ENCODE assay signal across 12 mouse cellular contexts in the genomic region with DNA sequence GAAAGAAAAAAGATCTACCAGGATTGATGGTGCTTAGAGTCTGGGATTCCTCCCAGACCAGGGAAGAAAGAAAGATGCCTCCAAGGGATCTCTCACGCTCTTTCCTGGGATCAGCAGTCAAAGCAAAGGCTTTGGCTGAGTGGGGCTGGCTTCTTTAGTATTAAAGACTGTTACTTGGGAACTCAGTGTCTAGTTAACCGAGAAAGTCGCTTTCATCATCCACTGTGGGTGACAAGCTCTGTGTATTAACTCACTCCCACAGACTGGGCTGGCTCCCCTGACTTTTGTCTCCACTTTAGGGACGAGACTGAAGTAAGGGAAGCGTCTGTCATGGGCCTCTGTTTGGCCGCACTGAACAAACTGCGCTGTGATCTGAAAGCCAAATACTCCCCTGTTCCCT. TPM values are rescaled to one million over a fixed set of nuclear protein-coding genes. Genes with fewer than 3 reads are reported as not detected.
A peak's percentile ranks its signal among the peaks of the same experiment; 100 is the strongest.
DNase-seq lines count a peak whose midpoint lies in the region; ATAC-seq and TF ChIP-seq lines count a peak whose summit lies in the region.
"Had no signal": no experiment of that assay in that cellular context is flagged by ENCODE, and none has a peak within 500 bp of the region (broad histone marks: within the 10 kb centered on the region; RNA-seq: fewer than 3 reads in every experiment).

No protein-coding gene starts in this region.

- 59% methylated on average over 7 of the region's 7 CpGs for WGBS in intestine, embryonic 15.5 days
- 65% methylated on average over 7 of the region's 7 CpGs for WGBS in intestine, postnatal 0 days
- WGBS in lung, postnatal 0 days, result 58% methylated on average over 7 of the region's 7 CpGs
- 44% methylated on average over 7 of the region's 7 CpGs for WGBS in liver, embryonic 14.5 days (ENCODE audit: insufficient replicate concordance)
- 70% methylated on average over 7 of the region's 7 CpGs for WGBS in midbrain, embryonic 11.5 days

- no peak for TF ChIP-seq CTCF in intestine, postnatal 0 days (IDR thresholded peaks at IDR 0.05; ENCODE audit: low read depth)
- TF ChIP-seq CTCF in lung, postnatal 0 days (IDR thresholded peaks at IDR 0.05), result no peak
- TF ChIP-seq CTCF in liver, embryonic 14.5 days (IDR thresholded peaks at IDR 0.05; ENCODE audit: low read depth), result no peak

- TF ChIP-seq EP300 in lung, postnatal 0 days (IDR thresholded peaks at IDR 0.05), result no peak
- TF ChIP-seq EP300 in liver, embryonic 14.5 days (IDR thresholded peaks at IDR 0.05; ENCODE audit: low read depth), result no peak

- no peaks in the 10 kb centered on the region for H3K36me3 ChIP-seq in intestine, embryonic 15.5 days
- no peaks in the 10 kb centered on the region for H3K36me3 ChIP-seq in intestine, postnatal 0 days (ENCODE audit: control insufficient read depth, insufficient read depth)
- H3K36me3 ChIP-seq in lung, postnatal 0 days (ENCODE audit: insufficient read depth, low read length), result no peaks in the 10 kb centered on the region; the same call in 1 of the 2 replicates
- no peaks in the 10 kb centered on the region for H3K36me3 ChIP-seq in liver, embryonic 14.5 days (replicated peaks; ENCODE audit: control insufficient read depth, insufficient read depth, low read depth)
- no peaks in the 10 kb centered on the region for H3K36me3 ChIP-seq in midbrain, embryonic 11.5 days (ENCODE audit: control insufficient read depth, insufficient read depth, low read length)
- H3K36me3 ChIP-seq: forebrain, embryonic 12.5 days had no signal

- H3K27ac ChIP-seq in intestine, embryonic 15.5 days, result no peak overlapping the region
- H3K27ac ChIP-seq in intestine, postnatal 0 days (ENCODE audit: low read depth, low read length), result no peak overlapping the region
- no peak overlapping the region for H3K27ac ChIP-seq in lung, postnatal 0 days (ENCODE audit: low read length)
- H3K27ac ChIP-seq in liver, embryonic 14.5 days, result no peak overlapping the region
- no peak overlapping the region for H3K27ac ChIP-seq in midbrain, embryonic 11.5 days (ENCODE audit: low read depth, low read length)
- H3K27ac ChIP-seq: forebrain, embryonic 12.5 days had no signal

- no peak overlapping the region for H3K4me3 ChIP-seq in intestine, embryonic 15.5 days (replicated peaks)
- no peak overlapping the region for H3K4me3 ChIP-seq in intestine, postnatal 0 days (ENCODE audit: low read depth, low read length)
- no peak overlapping the region for H3K4me3 ChIP-seq in lung, postnatal 0 days (ENCODE audit: low read depth, low read length)
- H3K4me3 ChIP-seq in liver, embryonic 14.5 days (ENCODE audit: insufficient read depth in 1 of 2, low read depth in 2 of 2, low read length in 2 of 2), result peak overlapping the region; percentile 26 to 37
- H3K4me3 ChIP-seq in midbrain, embryonic 11.5 days (ENCODE audit: low read depth, low read length), result no peak overlapping the region
- H3K4me3 ChIP-seq: forebrain, embryonic 12.5 days had no signal

- no peak for ATAC-seq in intestine, embryonic 15.5 days
- ATAC-seq in intestine, postnatal 0 days, result no peak
- no peak for ATAC-seq in lung, postnatal 0 days
- ATAC-seq in liver, embryonic 14.5 days (ENCODE audit: insufficient read depth), result no peak
- ATAC-seq in midbrain, embryonic 11.5 days (ENCODE audit: low FRiP score), result no peak
- ATAC-seq: Patski had no signal

- no peaks in the 10 kb centered on the region for H3K9me3 ChIP-seq in intestine, embryonic 15.5 days
- no peaks in the 10 kb centered on the region for H3K9me3 ChIP-seq in intestine, postnatal 0 days (ENCODE audit: control insufficient read depth)
- H3K9me3 ChIP-seq in lung, postnatal 0 days (ENCODE audit: low read length), result no peaks in the 10 kb centered on the region
- H3K9me3 ChIP-seq in liver, embryonic 14.5 days (ENCODE audit: control insufficient read depth, low read length), result no peaks in the 10 kb centered on the region
- no peaks in the 10 kb centered on the region for H3K9me3 ChIP-seq in midbrain, embryonic 11.5 days (ENCODE audit: control insufficient read depth, low read length)
- H3K9me3 ChIP-seq: forebrain, embryonic 12.5 days had no signal

- H3K9ac ChIP-seq in intestine, embryonic 15.5 days, result no peak overlapping the region
- no peak overlapping the region for H3K9ac ChIP-seq in intestine, postnatal 0 days (ENCODE audit: low read depth, low read length)
- H3K9ac ChIP-seq in lung, postnatal 0 days (replicated peaks; ENCODE audit: low read depth), result no peak overlapping the region
- no peak overlapping the region for H3K9ac ChIP-seq in liver, embryonic 14.5 days (replicated peaks)
- no peak overlapping the region for H3K9ac ChIP-seq in midbrain, embryonic 11.5 days (ENCODE audit: low read length)
- H3K9ac ChIP-seq: forebrain, embryonic 12.5 days had no signal

- peaks cover 15% of the 10 kb centered on the region for H3K4me1 ChIP-seq in intestine, embryonic 15.5 days (replicated peaks)
- H3K4me1 ChIP-seq in intestine, postnatal 0 days (replicated peaks; ENCODE audit: control insufficient read depth, insufficient read depth, low read length), result peaks cover 6% of the 10 kb centered on the region; the same call in 1 of the 2 replicates
- peaks cover 8% of the 10 kb centered on the region; the same call in 1 of the 2 replicates for H3K4me1 ChIP-seq in lung, postnatal 0 days (ENCODE audit: insufficient read depth, low read depth, low read length)
- H3K4me1 ChIP-seq in liver, embryonic 14.5 days (replicated peaks; ENCODE audit: control insufficient read depth in 2 of 2, insufficient read depth in 2 of 2, low read length in 1 of 2), result peaks cover 0 to 8% of the 10 kb centered on the region in 2 experiments; a peak in 2 of 4 replicates
- no peaks in the 10 kb centered on the region for H3K4me1 ChIP-seq in midbrain, embryonic 11.5 days (ENCODE audit: control insufficient read depth, insufficient read depth, low read length)
- H3K4me1 ChIP-seq: forebrain, embryonic 12.5 days had no signal

- no peak for DNase-seq in lung, postnatal 0 days (ENCODE audit: low spot score)
- no peak for DNase-seq in lung, adult 18-20 months
- DNase-seq in liver, embryonic 14.5 days (ENCODE audit: low read depth in 3 of 3, low spot score in 3 of 3), result no peak
- no peak for DNase-seq in gastrocnemius, postnatal 4 days (ENCODE audit: low spot score in 2 of 2)
- no peak for DNase-seq in midbrain, embryonic 11.5 days (ENCODE audit: low spot score, missing footprints)
- DNase-seq: cerebellum, adult 2 months had no signal

- H3K27me3 ChIP-seq in intestine, embryonic 15.5 days (replicated peaks), result no peaks in the 10 kb centered on the region
- H3K27me3 ChIP-seq in intestine, postnatal 0 days (replicated peaks; ENCODE audit: control insufficient read depth, insufficient read depth, low read length), result no peaks in the 10 kb centered on the region
- no peaks in the 10 kb centered on the region for H3K27me3 ChIP-seq in lung, postnatal 0 days (replicated peaks; ENCODE audit: insufficient read depth, low read length)
- no peaks in the 10 kb centered on the region for H3K27me3 ChIP-seq in liver, embryonic 14.5 days (ENCODE audit: control insufficient read depth, insufficient read depth, low read length)
- no peaks in the 10 kb centered on the region for H3K27me3 ChIP-seq in midbrain, embryonic 11.5 days (ENCODE audit: control insufficient read depth, insufficient read depth, low read length)
- H3K27me3 ChIP-seq: forebrain, embryonic 12.5 days had no signal

- peak overlapping the region; percentile 52; the same call in 1 of the 2 replicates for H3K4me2 ChIP-seq in intestine, embryonic 15.5 days (replicated peaks)
- H3K4me2 ChIP-seq in intestine, postnatal 0 days (replicated peaks; ENCODE audit: low read depth), result no peak overlapping the region
- H3K4me2 ChIP-seq in lung, postnatal 0 days (replicated peaks; ENCODE audit: low read depth, low read length), result peak overlapping the region; percentile 42; the same call in 1 of the 2 replicates
- peak overlapping the region; percentile 36 for H3K4me2 ChIP-seq in liver, embryonic 14.5 days (ENCODE audit: low read depth)
- H3K4me2 ChIP-seq in midbrain, embryonic 11.5 days, result no peak overlapping the region
- H3K4me2 ChIP-seq: forebrain, embryonic 12.5 days had no signal

RNA-seq across cellular contexts. Expression of gene Sardh, which starts 2.2 kb away (rescaled TPM):
- polyA plus RNA-seq in intestine, embryonic 15.5 days (2015; fragmentation: Nextera tagmentation; extraction: Ambion mirVana), result 9.5 and 9.6 TPM in 2 replicates
- polyA plus RNA-seq in intestine, postnatal 0 days (2015; fragmentation: Nextera tagmentation; extraction: Ambion mirVana), result 3.1 and 3.2 TPM in 2 replicates
- polyA plus RNA-seq in lung, postnatal 0 days (2015; fragmentation: Nextera tagmentation; extraction: Ambion mirVana), result 11.5 and 12.6 TPM in 2 replicates
- polyA plus RNA-seq in liver, embryonic 14.5 days (2012; rRNA removed), result 18.1 and 21.9 TPM in 2 replicates
- polyA plus RNA-seq in liver, embryonic 14.5 days (2014; fragmentation: Nextera tagmentation; extraction: Ambion mirVana), result 25.9 and 34.9 TPM in 2 replicates
- 1 to 10 TPM; 8.9 to 9.8 TPM for total RNA-seq in gastrocnemius, postnatal 4 days (2021)
- polyA plus RNA-seq in midbrain, embryonic 11.5 days (2014; fragmentation: Nextera tagmentation; extraction: Ambion mirVana), result 3.6 and 4.4 TPM in 2 replicates
- total RNA-seq: CH12.LX; megakaryocyte-erythroid progenitor cell, adult 5-6 weeks had no signal

Comparison
In these comparisons a context has a peak if more than half of its experiments do, and no peak if none do; other contexts are left out.
1. H3K4me2 ChIP-seq: peak in intestine, embryonic 15.5 days (single experiment), lung, postnatal 0 days (single experiment) and liver, embryonic 14.5 days (single experiment); none in intestine, postnatal 0 days (single experiment) and midbrain, embryonic 11.5 days (single experiment).
2. H3K4me3 ChIP-seq: peak in liver, embryonic 14.5 days (2 of 2); none in intestine, embryonic 15.5 days (single experiment), intestine, postnatal 0 days (single experiment), lung, postnatal 0 days (single experiment) and midbrain, embryonic 11.5 days (single experiment).